Mouse (Mus musculus): ENCODE results near the gene Nuak1. TPM values are rescaled to one million over a fixed set of nuclear protein-coding genes. Genes with fewer than 3 reads are reported as not detected.
"Not testable (repeated sequence)": the region's sequence is repeated elsewhere in the genome, so short reads cannot be mapped to it uniquely, and the experiment has no call there.

Gene Nuak1
- total RNA-seq (2021): 10 to 100 TPM; 69.3 to 69.7 TPM

DNA sequence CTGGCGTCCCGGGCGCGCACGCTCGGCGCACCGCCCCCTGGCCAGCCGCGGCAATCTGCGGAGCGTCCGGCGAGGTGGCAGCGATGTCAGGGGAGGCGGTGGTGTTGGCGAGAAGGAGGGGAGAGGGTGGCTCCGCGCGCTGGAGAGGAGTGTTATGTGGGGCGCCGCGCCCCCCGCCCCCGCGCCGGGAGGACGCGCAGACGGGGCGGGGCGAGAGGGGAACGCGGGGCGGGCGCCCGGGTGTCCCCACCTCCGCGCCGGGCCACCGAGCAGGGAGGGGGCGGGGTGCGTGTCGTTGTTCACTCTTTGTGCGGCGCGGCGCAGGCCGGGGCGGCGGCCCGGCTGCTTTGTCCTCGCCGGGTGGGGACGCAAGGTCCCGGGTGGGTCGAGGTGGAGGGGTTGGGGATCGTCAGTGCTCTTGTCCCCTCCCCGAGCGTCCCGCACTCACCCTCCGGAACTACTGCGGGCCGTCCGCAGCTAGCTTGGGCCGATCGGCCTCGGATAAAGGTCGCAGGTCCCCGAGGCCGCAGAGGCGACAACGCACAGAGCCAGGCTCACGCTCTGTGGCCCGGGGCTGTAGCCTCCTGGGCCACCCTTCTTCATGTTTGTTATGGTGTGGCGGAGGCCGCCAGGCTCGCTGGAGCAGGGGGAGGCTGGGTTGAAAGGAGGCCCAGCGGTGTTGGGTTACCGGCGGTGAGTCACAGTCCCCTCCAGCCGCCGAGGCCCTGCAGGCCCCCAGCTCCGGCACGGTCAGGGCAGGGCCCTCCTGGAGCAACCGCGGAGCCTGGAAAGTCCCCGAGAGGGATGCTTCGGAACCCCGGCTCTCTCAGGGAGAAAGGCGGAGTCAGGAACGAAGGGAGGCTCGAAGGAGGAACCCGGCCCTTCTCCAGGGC is at the start of gene Nuak1:
Gene Nuak1 (minus strand): TSS at position 57 of the 893 bp plus-strand sequence.
- intact Hi-C loops (cut with DNase I): loop anchor here (5.0 kb wide), 1 partner anchor 208 kb away; no protein-coding TSS in a partner anchor
- DNase-seq (ENCODE audit: low spot score in 2 of 2): peak; percentile 86 to 90

DNA sequence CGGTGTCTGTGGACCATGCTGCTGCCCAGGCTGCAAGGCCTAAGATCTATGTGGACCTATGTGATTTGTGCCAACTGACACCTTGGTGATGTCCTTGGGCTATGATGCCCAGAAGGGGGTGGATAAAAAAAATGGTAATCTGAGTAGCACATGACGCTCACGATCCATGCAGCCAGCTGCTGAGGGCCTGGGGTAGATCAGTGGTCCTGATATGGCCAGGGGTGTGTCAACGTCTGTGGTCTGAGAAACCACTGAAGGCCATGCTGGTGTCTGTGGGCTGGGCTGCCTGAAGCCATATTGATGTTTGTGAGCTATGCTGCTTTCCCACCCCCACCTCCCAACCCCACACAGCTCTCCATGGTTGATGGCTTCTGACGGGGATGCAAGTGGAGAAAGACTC is 49.7 kb upstream of the Nuak1 start:
- DNase-seq (ENCODE audit: low spot score in 2 of 2): no peak
- intact Hi-C loops (cut with DNase I): no loop called here

DNA sequence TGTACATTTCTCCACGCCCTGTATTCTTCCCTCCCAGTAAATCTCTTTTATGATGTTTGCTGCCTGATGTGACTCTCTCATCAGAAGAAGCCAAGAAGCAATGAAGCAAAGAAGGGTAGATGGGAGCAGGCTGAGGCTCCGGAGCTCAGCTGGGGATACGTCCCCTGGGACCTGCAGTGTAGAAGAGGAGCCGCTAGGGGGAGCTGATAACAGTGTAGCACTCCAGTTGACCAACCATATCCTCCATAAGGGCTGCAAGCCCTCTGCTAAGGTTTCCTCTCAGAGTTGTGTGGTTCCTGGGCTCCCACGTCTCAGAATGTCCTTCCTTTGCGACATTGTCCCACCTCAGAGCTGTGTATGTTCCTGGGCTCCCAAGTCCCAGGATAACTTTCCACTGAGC is 47.9 kb upstream of the Nuak1 start:
- intact Hi-C loops (cut with DNase I): no loop called here

DNA sequence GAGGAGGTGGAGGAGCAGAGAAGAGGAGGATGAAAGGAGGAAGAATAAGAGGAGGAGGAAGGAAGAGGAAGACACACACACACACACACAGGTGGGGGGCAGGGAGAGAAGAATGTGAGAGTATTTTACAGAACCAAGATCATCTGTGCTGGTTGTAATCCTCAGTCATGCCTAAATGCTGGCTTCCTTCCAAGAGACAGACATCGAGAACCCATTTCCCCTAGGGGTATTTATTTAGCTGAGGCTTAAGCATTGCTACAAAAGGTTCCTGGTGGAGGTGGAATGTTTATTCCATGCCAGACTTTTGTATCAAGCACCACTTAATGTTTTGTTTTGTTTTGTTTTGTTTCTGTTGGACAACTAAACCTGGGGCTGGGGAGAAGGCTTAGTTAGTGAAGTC is 44.3 kb upstream of the Nuak1 start:
- no peak for DNase-seq (ENCODE audit: low spot score in 2 of 2)
- intact Hi-C loops (cut with DNase I): no loop called here

More for the DNA sequence above, 47.9 kb upstream of the Nuak1 start:
- DNase-seq (ENCODE audit: low spot score in 2 of 2): no peak

DNA sequence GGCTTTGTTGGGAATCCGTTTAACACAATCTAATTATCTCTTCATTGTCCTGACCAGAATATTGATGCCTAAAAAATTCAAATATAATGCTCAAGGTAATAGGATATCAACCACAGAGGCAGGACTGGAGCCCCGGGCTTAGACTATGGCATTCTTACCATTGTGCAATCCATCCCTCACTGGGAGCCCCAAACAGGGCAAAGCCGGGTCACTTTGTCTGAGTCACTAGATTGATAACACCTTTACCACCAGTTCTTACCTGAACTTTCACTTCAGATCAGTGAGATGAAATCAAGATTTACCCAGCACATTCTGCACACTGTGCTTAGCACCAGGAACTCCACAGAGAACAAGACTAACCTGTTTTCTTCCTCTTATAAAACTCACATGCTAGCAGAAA is 43.2 kb upstream of the Nuak1 start:
- intact Hi-C loops (cut with DNase I): no loop called here
- DNase-seq (ENCODE audit: low spot score in 2 of 2): no peak

DNA sequence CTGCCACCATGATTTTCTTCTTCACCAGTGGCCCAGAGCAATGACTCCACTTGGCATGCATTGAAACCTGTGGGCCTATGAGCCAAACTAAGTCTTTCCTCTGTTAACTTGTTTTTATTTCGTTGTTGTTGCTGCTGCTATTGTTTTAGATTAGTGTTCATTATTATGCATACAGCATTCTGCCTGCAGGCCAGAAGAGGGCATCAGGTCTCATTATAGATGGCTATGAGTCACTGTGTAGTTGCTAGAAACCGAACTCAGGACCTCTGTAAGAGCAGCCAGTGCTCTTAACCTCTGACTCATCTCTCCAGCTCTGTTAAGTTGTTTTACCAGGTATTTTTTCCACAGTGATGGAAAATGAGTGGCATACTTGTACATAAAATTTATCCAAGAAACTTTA is 42.7 kb upstream of the Nuak1 start:
- intact Hi-C loops (cut with DNase I): no loop called here
- no peak for DNase-seq (ENCODE audit: low spot score in 2 of 2)

DNA sequence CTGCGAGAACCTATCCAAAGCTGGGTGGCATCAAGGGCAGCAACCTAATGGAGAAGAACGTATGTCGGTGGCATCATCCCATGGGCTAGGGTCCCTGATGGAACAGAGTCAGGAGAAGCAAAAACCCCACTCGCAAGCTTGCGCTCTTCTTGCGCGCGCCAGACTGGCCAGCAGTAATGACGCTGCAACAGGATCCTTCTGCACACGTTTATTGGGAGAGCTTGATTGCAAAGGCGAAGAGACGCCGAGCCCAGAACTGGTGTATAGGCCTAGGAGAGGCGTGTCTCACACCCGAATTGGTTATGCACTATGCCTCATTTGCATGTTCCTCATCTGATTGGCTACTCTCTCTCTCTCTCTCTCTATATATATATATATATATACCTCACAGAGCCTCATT is 42.0 kb upstream of the Nuak1 start:
- DNase-seq (ENCODE audit: low spot score in 2 of 2); intact Hi-C loops (cut with DNase I): not testable (repeated sequence)

DNA sequence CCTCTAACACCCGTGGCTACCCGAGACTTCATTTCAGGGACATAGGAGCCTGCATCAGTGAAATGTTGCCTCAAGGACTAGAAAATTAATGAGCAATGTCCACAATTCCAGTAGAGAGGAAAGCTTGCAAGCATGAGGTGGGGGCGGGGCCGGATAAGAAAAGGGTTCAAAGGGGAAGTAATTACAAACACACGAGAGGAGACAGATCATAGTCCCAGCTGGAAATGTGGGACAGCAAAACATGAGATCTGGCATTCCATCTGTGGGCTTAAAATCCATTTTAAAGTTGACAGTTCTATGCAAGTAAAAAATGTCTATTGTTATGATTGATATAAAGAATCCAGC is 40.9 kb upstream of the Nuak1 start:
- intact Hi-C loops (cut with DNase I): no loop called here
- DNase-seq (ENCODE audit: low spot score in 2 of 2): no peak

DNA sequence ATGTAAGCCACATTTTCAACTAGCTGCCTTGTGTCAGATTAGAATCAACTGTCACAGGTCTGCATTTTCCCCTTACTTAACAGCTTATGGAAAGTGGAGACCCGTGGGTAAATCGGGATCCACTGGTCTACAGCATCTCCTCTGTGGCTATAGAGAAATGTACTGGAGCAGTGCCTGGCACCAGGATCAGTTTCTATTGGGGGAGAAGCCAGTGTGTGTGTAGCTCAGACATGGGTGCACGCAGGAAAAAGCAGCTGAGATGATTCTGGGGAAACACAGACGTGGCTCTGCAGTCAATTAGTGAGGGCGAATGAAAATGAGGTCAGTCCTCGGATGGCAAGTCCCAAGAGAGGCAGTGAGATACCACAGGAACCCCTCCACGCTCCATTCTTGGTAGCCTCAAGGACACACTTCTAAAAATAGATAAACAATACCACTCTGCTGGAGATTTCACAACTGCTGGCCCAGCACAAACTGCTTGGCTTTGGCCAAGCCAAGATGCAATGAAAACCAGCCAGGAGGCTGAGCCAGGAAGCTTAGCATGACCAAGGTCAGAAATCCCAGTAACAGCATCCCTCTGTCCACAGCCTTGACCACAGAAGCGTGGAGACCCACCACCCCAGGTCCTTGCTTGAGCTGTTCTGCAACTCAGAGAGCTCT is 40.4 kb upstream of the Nuak1 start:
- intact Hi-C loops (cut with DNase I): no loop called here
- DNase-seq (ENCODE audit: low spot score in 2 of 2): no peak

DNA sequence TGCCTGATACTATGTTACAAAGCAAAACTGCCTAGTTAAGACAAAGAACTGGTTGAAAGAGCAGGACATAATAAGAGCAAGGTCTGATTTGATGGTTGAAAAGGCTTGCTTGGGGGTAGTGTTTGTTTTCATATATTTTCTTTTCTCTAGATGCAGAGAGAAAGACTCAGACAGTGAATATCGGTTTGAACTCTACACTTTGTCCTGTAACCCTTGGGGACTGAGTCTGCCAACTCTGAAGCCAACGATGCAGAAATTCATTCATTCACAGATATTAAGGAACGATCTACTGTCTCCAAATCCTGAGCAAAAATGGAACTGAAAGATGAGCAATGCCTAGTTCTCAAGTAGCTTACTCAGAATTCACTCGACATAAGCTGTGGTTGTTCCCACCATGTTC is 39.7 kb upstream of the Nuak1 start:
- DNase-seq (ENCODE audit: low spot score in 2 of 2): no peak
- intact Hi-C loops (cut with DNase I): no loop called here

DNA sequence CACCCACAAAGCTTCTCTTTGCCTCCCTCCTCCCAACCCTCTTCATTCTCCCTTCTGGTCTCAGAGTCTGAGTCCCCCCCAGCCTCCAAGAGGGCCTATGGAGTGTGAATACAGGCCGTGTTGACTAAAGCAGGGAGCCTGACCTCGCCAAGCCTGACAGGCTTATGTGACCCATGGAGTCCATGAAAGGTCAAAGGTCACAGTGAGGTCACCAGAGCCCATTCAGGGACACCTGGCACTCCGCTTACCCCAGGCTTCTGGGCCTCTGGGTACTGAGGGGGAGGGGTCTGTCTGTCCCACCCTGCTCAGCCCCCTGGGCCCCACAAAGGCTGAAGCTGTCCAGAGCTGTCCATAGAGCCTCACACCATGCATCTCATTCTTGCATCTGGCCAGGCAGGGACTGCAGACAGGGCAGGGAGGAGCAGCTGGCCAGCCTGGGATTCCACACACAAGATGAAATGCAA is 37.2 kb upstream of the Nuak1 start:
- DNase-seq (ENCODE audit: low spot score in 2 of 2): no peak
- intact Hi-C loops (cut with DNase I): no loop called here

DNA sequence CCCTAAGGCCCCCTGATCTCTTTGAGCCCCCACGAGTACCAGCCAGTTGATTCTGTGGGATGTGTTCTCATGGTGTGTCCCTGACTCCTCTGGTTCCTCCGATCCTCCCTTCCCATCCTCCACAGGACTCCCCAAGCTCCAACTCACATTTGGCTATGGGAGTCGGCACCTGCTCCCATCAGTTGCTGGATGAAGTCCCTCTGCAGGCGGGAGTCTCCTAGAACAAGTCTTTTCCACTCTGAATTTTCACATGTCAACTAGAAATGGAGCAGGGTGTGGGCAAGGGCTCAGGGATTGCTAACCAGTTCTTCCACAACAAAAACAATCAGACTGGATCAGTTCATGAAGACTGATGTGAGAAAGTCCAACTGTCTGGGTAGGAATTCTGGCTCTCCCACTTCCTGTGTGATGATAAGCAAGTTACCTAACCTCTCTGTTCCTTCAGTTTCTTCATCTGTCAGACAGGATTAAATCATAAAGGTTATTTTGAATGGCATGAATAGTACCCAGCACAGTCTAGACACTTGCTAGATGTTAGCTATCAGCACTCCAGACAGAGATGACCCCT is 36.7 kb upstream of the Nuak1 start:
- intact Hi-C loops (cut with DNase I): no loop called here
- DNase-seq (ENCODE audit: low spot score in 2 of 2): no peak

DNA sequence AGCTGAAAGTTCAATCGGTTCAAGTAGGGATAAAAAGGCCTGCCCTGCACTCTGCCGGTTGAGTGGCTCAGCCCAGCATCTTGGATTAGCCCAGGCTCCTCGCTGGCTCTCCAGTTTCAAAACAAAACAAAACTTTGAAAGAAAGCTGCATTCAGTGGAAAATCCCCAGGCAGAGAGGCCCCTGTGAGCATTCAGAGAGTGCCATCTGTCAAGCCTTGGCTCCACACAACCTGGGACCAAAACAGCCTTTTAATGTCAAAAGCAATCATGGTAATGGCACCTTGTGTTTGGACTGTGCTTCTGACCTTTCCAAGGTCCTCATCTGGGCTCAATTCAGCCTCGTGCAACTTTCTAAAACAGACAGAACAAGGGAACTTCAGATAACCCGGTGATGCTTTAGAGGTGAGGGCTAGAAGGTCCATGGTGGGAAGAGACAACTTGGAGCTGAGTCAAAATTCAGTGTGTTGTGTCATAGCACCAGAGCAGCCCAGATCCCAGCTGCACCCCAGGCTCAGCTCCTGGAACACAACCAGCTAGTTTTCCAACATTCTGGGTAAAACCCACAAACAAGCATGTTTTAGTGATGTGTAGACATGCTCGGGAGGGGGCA is 27.3 kb upstream of the Nuak1 start:
- no peak for DNase-seq (ENCODE audit: low spot score in 2 of 2)
- intact Hi-C loops (cut with DNase I): no loop called here

DNA sequence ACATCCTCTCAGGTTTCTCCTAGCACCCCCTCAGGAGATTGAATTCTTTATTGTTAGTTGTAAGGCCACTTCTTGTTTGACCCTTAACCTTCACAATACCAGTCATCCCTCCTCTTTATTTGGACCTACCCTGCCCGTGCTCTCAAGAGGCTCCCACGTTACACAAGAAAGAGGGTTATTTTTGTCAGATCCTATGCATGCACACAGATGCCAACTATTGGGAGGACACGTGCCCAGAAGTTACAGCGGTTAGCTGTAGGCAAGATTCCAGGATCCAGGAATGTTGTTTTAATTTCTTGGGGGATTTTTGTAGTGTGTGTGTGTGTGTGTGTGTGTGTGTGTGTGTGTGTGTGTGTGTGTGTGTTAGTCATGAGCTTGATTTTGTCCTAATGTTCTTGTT is 25.1 kb upstream of the Nuak1 start:
- DNase-seq (ENCODE audit: low spot score in 2 of 2): no peak
- intact Hi-C loops (cut with DNase I): no loop called here

DNA sequence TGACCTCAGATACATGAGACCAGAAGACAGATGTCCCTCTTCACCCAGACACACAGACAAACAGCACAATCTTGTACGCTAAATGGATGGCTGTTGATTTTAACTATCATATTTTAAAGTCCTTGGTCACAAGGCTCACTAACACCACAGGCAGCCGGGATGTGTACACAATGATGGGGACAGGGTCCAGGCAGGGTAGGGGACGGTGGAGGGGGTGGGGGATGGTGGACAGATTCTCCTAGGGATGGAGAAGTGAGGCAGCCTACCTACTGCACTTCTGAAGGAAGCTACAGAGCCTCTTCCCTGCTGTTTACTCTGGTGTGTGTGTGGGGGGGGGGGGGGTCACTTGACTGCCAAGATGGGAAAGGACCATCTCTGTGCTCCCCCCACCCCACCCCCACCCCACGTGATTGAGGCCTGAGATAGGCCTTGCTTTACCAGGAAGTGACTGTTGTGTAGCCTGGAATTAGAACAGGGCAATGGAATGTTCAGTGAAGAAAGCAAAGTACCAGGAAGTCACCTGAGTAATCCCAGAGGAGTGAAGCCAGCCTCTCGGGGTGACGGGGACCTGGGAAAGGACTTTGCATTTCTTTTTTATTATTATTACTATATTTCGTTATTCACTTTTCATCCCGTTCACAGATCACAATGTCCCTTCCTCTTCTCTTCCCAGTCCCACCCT is 20.2 kb upstream of the Nuak1 start:
- DNase-seq (ENCODE audit: low spot score in 2 of 2): no peak
- intact Hi-C loops (cut with DNase I): no loop called here

DNA sequence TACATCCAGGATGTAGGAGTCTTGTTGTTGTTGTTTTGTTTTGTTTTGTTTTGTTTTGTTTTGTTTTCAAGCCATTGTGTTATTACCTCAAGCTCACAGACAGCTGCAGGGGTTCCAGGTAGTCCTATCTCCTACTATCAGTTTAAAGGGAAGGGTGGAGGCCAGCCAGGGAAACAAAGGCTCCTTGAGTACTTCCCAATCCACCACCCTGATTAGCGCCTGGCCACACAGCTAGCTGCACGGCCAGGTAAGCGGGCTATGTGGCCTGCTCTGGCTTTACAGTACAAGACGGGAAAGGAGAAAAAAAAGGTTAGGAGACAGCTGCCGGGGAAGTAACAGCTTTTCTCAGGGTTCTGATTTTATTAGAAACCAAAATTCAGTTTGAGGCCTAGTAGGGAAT is 17.7 kb upstream of the Nuak1 start:
- intact Hi-C loops (cut with DNase I): no loop called here

DNA sequence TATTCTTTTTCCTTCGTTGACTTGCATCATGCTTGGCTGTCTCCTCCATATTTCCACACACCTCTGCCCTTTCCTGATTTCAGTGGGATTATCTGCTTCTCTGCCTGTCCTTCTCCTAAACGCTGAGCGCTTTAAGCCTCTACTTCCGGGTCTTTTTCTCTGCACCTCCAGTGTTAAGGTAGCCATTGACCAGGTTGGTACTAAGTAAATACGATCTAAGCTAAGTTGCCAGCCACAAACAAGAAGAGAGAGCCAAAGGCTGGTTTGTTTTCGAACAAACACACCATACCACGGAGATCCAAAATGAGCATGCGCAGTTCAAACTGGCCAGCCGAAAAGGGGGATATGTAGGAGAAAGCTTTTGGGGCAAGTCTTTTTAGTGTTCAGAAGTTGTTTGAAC is 17.1 kb upstream of the Nuak1 start:
- no peak for DNase-seq (ENCODE audit: low spot score in 2 of 2)
- intact Hi-C loops (cut with DNase I): no loop called here

More for the DNA sequence above, 17.7 kb upstream of the Nuak1 start:
- no peak for DNase-seq (ENCODE audit: low spot score in 2 of 2)

DNA sequence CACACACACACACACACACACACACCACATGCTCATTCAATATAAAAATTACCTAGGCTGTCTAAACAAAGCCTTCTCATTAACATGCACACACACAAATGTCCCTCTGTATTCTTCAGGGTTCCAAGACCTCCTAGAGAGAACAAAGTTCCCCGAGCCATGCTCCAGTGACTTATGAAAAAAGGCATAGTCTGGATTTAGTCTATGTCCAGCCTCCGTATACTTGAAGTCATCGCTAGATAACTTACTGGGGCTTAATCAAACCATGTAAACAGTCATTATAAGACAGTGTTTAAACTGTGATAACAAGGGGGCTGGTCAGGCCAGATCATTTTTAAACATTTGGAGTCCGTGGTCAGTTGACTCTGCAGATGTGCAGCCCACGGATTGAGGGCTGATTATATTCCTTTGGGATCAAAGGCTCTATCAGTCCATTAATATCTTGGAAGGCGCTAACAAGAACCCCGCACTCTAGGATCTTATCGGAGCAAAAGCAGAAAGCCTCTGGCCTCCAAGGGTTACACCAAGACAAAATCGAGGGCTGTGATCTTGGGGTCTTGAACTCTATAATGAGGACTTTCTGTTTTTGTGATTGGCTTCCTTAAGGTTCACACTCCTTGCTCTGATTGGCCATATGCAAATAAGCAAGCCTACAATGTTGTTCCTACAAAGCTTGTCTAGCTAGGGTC is 16.4 kb upstream of the Nuak1 start:
- intact Hi-C loops (cut with DNase I): no loop called here
- no peak for DNase-seq (ENCODE audit: low spot score in 2 of 2)

DNA sequence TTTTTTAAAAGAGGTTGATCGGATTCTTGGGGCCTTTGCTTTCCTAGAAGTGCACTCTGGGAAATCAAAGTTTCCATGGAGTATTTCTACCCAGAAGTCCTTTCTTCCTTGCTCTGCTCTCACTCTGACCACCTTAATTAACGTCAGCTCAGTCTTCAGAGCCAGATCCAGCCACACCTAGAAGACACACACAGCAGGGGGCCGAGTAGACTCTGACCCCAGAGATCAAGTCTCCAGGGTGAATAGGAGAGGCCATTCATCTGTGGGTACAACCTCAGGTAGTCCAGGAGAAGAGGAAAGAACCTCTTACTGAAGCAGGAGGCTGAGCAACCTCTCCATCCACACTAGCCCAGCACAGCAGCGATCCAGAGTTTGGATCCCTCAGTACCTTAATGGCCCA is 11.5 kb upstream of the Nuak1 start:
- DNase-seq (ENCODE audit: low spot score in 2 of 2): no peak
- intact Hi-C loops (cut with DNase I): no loop called here
